Mouse (Mus musculus) hindlimb bud, embryonic 11.5 days (tissue): ENCODE data around the gene Ctso.

Source experiments
- DNase-seq: peaks from one replicate; pipeline ENCODE4 v3.0.0-alpha.2; 2012; ENCODE audit warnings: low read depth, low spot score; ENCODE audit errors: extremely low spot score

Gene Ctso

DNA sequence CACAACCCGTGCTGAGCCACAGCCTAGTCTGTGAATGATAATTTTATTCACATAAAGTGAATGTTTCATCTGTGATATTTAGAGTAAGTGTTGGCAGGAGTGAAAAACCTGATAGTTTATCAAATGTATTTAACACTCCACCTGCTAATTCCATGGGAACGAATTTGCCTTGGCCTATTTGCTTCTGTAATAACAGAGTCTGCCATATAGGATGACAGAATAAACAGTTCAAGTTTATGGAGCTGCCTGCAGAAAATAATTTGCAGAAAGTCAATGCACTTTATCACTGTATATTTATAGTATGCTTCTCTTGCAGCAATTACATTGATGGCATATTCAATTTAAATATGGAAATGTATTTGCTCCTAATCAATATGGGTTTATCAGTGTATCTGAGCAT lies 19.4 kb downstream of the Ctso start:
- no peak for DNase-seq

DNA sequence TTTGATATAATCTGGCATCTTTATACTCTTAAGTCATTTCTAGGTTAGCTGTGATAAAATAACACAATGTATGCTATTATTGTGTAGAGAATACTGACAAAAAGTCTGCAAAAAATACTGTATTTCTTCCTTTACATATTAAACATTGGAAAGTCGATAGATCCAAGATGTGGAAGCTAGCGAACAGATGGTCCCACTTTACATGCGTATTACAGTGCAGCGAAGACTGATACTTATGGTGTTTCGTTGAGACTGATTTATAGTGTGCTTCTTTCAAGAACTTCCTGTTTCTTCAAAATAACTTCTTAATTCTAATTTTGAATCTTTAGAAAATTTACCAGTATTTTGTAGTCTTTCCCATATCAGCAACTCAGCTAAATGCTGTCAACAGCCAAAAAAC lies 25.1 kb downstream of the Ctso start:
- no peak for DNase-seq

DNA sequence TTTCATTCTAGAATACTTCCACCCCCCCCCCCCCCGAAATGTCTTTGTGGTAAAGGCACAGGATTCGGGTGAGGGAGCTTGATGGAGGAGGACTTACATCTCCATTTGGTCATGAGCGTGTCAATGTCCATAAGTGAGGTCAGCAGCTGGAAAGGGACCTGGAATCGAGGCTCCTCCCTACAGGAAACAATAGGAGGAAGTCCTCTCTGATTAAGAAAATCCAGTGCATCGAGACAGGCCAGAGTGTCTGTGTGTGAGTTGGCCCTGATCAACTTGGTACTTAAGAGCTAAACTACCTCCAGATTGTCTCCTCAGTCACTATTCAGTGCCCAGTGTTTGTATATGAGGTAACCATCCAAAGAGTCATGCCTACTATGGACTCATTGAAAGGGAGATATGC lies 28.9 kb downstream of the Ctso start:
- no peak for DNase-seq

DNA sequence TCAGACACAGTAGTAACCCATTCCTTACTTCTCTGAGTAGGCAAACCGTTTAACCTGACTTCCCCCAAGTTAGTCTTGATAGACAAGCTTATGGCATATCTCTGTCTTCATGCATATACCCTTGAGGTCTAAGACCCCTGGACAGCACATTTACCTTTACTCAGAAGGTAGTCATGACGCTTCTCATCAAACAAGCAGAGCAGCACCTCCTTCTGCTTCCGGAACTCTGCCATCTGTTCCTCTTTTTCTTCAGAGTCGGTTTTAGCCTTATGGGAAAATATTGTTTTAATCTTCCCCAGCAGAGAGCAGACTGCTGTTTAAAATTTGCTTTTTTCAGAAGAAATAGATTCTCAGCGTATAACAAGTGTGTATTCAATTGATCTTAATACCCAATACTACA lies 31.4 kb downstream of the Ctso start:
- DNase-seq, result no peak

DNA sequence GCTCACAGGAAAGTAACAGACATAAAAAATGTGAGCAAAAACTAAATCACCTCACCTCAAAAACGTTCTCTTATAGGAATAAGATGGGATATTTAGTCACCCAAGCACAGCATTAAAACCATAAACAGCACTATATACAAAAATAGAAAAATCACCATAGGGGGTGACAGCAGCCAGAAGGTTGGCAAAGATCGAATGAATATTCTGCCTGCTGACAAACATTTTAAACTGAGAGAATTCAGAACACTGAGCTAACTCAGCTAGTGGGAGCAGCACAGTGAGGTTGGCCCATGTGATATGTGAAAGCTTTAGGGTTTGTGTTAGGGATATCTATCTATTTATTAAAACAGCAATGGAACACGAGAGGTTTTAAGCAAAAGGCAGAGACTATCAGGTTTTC lies 32.2 kb downstream of the Ctso start:
- no peak for DNase-seq

DNA sequence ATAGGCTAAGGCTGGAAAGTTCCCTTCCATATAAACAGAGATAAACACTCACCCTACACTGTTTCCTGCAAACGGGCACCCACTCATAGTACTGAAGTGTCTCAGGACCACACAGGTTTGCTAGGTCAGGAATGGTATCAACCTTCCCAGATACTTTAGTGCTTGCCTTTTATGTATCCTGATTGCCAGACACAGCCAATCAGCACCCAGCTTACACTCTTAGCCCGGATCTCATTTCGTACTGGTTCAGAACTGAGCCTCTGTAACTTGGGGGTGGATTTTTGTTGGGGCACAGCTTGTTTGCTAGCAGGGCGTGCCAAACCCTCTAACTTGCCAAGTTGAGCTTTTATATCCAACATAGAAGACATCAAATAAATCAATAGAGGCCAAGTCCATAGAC lies 43.2 kb downstream of the Ctso start:
- DNase-seq, result no peak

DNA sequence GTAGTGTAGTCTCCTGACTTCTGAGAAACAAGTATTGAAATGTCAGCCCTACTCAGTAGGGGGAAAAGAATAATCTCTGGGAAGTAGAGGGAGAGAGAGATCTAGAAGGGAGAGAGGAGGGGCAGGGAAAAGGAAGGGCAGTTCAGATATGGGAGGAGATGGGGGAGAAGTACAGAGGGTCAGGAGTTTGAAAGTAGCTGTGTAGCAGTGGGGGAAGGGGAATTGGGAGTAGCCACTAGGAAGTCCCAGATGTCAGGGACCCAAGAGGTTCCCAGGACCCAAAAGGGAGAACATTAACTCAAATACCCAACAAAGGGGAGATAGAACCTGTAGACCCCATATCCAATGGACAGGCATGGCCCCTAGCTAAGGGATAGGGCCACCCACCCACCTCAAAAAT lies 43.7 kb downstream of the Ctso start, which contains the start of gene Tdo2:
Gene Tdo2, minus strand, starts transcription at position 101 of the 400 bp plus-strand sequence.
- no peak for DNase-seq

DNA sequence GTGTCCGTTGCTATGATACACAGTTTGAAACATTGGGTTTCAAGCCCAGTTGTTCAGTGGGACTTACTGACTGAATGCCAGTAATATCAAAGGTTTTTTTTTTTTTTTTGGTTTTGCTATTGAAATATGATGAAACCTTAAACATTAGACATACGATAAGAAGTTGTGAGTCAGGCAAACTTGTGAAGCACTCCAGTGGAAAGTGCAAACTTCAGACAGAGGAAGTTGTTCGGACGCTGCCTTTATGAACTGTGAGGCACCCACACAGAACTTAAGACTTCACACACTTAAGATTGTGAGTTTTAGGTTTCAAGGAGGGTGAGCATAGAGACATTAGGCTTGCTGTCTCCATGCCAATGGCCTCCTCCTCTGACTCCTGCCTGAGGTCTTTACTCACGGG lies 49.2 kb downstream of the Ctso start:
- no peak for DNase-seq

DNA sequence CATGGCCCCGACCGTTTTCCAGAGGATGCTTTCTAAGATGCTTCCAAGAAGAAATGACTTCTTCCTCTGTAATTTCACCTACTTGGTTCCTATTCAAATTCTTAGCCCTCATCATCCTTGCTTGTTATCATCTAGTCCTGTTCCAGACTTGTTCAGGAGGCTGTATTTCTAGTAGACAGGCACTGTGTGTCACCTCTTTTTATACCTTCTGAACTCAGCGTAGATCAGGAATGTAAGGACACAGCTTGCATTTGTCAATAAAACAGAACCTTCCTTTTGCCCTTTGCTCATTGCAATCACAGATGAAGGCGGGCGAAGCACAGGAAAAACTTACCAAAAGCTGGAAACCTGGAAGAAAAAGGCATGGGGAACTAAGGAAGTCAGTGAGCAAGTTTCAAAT lies 49.6 kb downstream of the Ctso start, which contains the start of gene Asic5:
Gene Asic5, plus strand, starts transcription at position 301 of the 400 bp plus-strand sequence.
- no peak for DNase-seq

DNA sequence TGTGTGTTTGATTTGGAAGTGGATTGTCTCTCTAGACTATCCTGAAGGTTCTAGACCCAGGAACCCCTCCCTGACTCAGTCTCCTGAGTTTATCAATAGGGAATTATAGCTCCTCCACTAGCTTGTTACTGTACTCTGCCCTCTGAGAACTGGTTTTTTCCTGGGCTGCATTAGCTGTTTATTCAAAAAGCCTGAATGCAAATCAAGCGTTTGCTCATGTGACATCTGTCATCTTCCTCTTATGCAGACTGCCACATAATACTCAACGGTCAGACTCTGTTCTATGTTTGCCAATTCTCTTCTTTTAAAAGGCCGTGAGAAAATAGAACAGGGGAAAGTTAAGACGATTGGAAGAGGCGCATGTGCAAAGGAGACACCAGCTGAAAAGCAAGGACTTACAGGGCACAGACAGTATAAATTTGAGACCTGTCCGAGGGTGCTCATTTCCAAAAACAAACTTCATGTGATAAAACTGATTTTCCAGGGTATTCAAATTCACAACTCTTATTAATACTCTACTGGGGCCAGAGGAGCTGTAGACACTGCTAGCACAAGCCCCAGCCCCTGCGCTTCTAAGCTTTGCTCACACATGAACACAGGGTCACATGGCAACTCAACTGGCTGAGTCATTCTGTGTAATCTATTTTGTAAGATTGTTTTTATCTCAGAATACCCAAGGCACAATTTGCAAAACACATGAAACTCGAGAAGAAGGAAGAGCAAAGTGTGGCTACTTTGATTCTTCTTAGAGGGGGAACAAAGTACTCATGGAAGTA lies 50.9 kb downstream of the Ctso start:
- DNase-seq, result no peak

DNA sequence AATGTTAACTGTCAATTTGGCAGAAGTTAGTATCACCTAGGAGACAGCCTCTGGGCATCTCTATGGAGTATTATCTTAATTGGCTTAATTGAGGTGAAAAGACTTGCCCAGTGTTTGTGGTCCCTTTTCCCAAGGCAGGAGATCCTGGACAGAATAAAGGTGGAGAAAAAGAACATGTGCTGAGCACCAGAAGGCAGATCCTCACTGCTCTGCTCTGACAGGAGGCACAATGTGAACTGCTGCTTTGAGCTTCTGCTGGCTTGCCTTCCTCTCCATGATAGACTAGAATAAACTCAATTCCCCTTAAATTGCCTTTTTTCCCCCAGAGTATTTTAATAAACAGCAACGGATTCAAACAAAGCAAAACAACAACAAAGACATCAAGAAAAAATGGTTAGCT lies 52.7 kb downstream of the Ctso start:
- DNase-seq, result no peak

DNA sequence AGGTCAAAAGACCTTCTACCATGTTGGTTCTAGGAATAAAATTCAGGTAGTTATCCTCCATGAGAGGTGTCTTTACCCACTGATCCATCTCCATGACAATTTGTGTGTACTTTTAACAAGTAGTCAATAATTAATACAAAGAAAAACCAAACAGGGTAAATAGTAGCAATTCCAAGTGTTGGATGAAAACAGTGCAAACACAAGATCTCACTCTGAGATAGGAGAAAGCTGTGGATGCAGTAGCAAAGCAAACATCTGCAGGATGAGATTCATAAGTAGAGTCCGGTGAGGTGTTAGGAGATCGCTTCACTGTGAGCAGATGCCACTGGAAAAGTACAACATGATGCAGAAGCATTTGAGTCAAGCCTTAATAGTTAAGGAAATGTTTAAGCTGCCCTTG lies 53.7 kb downstream of the Ctso start:
- no peak for DNase-seq

DNA sequence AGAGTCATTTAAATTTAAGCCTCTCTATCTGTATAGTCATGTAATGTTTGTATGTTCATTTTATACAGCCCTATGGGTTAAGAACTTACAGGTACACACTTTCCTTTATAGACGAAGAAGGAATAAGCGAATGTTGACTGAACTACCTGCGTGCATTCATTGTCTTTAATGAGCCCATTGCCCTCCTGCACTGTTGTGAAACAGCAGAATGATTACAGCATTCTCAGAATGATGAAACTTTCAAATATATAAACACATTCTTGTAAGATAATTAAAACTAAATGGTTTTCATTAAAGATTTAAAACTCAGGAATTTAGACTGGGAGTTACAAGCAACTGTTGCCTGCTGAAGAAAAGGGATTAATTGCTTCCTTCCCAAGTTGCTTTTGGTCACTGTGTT lies 55.2 kb downstream of the Ctso start:
- no peak for DNase-seq

DNA sequence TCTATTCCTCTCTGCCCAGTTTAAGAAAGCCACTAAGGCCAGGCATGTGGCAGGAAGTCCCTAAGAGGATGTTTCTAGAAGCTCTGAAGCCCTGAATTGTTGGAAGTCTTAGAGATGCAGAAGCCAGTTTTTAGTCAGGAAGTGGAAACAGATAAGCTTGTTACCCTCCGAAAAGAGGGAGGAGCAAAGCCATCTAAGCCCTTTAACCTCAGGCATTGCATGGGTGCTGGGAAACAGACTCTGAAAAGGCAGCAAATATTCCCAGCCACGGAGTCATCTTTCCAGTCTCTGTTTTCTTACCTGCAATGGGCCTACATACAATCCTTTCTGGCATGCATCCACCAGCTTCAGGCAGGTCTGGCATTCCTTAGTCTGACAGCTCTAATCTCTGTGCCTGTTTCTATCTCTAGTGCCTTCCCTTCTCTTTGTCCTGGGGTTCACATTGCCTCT lies 57.3 kb downstream of the Ctso start:
- DNase-seq, result no peak

DNA sequence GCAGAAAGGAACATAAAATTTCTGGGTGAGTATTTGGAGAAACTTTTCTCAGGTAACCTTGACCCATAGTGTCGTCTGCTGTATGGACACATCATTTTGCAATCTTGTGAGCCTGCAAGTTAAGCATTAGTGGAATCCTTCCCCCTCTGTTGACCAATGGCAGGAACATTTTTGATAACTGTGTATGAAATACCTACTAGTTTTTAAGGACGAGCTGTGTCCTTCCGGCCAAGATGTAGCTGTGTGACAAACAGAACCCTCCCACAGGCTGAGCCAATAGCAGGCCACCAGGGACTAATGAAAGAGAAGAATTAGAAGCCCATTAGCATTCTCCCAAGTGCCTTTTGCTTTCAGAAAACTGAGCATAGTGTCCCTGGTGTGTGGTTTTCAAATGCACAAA lies 58.1 kb downstream of the Ctso start:
- DNase-seq, result no peak

DNA sequence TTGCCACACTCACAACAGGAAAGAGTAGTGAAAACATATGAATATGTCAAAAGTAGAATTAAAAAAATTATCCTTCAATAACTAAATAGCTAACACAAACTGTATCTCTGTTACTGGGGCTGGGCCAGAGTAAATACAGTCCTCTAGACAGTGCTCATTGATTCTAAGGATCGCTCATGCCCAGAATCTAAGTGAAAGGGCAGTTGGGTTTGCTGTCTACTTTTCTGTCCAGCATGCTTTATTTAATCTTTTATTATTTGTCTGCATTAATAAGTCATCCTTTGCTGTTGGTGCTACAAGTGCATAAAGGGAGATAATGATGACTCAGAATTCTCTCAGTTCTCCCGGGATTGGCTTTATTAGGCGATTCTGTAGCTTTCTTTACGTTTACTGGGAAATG lies 63.0 kb downstream of the Ctso start:
- no peak for DNase-seq

DNA sequence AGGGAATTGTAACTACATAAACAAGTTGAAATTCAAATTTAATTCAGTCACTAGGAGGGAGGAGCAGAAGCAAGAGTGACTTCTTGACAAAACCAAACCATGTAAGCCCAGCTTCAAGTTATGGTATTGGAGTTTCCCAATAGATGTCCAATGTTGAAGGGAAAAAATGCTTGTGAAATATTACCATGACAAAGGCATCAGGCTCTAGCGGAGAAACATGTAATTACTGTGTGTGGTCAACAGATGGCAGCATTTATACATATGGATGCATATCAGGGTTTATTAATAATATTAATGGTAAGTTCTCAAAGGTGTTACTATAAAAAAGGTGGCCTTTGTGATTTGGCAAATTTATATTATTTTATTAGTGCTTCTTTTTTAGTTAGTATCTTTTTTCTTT lies 63.6 kb downstream of the Ctso start:
- no peak for DNase-seq
